Mouse (Mus musculus): ENCODE measurements around the gene Rhebl1.

GRCm38 (mm10) chr15:98861701-98862410 is 32.5 kb downstream of the Rhebl1 start:
- TF ChIP-seq POLR2A (IDR thresholded peaks at IDR 0.05; ENCODE audit: extremely low read depth, insufficient read depth, low read length) (no peak), CTCF (IDR thresholded peaks at IDR 0.05; ENCODE audit: low read depth, low read length) (no peak)

Measured in liver, adult 2 months (tissue).